Mouse (Mus musculus): ENCODE measurements at regions not wholly inside any gene's neighbourhood (a gene's known extent, or its start where the extent isn't known, plus 50 kb on each side); places are given as distances from the start of the nearest gene placed in this dataset.

DNA sequence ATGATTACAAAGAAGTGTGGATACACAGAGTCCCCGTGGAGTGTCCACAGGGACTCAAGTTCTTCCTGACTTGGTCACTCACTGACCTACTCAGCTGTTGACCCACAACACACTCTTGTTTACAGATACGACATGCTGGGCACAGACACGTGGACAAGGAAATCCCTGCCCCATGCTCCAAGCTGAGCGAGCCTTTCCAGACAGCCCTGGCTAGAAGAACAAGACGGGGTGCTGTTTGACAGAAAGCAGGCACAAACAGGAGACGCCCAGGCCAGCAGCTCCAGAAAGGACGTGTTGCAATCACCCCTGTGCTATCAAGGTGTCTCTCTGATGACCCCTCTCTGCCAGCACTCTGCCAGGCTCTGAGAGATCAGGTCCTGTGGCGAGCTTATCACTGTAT lies 112.6 kb upstream of the Gm14444 start:
- no peak for DNase-seq

DNA sequence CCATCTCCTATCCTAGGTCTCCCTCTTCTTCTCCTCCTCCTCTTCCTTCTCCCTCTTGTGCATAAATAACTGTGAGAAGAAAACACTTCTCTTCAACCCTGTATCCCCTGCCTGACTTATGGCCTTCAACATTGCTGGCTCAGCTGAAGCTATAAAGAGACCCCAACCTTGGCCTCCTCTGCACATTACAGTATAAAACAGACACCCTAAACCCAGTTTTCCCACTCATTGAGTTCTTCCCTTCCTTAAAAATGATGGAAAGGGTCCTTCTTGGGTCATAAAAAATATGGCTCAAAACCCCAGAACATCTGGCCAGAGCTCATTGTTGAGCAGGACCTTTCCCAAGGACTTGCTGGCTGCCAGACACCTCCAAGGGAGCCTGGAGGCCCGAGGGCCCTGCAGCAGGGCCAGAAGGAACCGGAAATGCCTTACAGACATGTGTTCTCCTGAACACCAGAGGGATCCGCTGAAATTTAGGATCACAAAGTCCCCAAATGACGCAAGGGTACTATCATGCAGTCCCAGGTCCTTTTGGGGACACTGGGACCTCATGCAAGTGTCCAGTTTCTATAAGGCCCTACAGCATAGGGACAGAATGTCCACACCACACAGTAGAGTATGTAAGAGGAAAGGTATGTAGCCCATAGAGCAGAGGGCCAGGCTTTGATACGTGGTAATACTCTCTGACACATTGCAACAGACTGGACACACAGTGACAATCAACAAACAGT lies 109.9 kb upstream of the Gm14444 start:
- no peak for DNase-seq

DNA sequence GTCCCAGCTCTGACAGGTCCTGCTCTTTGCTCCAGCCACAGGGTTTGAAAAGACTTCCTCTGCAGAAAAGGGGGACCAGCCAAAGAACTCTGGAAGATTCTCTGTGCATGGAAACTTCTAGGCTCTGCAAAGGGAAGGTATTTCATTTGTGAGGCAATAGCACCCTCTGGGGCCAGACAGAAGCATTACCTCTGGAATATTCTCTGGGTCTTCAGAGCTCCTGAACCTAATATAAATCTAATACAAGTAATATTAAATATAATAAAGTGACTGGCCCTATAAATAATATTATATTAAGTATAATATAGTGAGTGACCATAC lies 109.4 kb upstream of the Gm14444 start:
- DNase-seq = peak in 1 of 2 experiments; percentile 64

DNA sequence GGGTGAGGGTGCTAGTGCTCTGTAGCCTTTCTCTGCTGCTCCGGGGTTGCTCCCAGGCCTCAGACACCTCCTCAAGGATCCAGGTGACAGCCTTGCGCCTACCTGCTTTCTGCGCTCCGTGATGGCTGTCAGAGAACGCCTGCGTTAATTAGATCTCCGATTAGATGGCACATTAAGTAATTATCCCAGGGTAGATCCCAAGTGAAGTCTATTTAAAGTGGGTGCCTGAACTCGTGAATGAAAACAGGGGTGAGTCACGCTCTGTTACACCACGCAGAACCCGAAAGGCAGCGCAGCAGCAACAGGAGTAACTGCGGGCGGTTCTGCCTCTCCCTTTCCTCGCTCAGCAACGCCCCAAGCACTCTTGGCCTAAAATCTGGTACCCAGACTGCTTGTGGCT lies 108.2 kb upstream of the Gm14444 start:
- no peak for DNase-seq

DNA sequence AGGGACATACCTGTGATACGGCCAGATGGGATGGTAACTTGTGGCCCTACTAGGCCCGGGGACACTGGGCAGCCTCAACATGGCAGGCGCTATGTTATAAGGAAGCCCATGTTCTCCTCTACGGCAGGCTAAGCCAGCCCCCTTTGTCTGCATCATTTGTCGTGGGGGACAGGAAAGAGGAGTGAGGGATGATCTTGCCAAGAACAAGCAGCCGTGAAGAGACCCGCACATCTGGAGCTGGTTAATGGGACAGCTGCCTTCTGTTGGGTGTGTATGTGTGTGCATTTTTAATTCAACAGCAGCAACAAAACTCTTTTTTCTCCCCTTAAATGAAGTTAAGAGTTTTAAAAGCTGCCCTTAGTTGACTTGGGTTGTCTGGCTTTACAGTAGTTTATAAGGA lies 106.4 kb upstream of the Gm14444 start:
- DNase-seq = no peak

DNA sequence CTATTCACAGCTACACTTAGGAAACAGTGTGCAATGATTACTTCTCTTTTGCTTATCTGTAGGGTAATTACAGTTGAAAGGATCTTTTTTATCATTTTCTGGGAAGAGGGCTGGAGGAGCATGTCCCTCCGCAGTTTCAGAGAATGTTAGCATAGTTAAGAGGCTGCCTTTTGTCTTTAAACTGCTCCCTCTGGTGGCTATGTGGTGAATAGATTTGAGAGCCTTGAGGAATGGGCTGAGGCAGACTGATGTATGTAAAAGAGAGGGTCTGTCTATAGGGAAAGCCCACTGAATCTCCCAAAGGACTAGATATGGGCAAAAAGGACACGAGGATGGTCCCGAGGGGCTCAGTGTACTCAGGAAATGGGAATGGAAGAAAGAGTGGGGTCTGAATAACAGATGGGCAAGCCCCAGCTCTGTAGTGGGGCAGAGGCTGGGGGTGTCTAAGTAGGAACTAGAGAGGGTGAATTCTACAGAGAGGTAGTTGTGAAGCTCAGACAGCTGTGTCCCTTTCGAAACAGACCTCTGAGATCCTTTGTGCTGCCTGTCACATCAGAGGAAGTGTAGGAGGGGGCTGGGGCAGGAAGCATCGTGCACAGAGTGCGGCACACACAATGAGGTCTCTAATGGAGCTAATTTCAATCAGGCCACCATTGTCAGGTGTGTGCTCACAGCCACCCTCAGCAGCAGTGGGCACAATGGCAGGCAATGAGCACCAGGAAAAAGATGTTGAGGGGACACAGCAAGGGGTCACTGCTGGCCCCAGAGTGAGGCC lies 104.0 kb upstream of the Gm14444 start:
- DNase-seq = peak in 1 of 2 experiments; percentile 28

DNA sequence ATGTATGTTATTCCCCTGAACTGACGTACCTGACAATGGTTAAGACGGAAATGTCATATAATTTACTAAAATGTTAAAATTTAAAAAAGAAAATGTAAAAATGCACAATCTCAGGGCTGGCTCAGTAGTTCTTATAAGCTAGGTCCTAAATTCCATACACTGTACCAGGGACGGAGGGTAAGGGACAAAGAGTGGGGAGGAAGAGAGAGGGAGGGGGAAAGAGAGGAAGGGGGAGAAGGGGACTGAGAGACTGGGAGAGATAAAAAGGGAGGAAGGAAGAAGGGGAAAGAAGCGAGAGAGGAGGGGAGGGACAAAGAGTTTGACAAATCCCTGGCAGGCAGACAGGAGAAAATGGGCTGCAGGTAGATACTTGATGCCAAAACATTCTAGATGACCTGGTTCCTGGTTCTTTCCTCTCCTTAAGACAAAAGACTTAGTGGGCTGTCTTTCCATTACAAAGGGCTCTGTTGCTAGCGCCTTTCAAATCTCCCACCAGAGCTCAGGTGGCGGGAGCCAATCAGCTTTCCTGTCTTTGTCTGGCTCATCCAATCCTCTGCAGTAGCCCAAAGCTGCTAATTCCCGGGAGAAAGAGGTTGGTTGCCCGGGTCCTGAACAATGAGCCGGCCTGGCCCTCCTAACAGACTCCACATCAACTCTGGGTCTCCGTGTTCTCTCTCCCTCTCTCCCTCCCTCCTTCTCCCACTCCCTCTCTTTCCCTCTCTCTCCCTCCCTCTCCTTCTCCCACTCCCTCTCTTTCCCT lies 92.7 kb upstream of the Gm14444 start:
- DNase-seq = no peak

DNA sequence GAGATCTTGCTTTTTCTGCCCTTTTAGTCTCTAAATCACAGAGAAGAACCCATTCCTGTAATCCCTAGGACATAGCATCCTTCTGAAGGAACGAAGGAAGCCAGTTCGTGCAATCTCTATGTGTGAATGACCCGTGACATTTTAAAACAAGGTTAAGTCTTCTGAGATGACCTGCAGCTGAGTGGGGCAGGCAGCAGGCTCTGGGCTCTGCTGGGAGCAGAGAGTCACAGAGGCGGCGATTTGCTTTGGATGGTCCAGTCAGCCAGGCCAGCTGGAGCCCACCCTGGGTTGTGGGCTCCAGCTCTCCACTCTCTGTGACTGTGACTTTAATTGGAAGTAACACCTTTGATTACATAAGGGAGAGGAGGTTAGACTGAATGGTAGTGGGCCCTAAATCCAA lies 92.1 kb upstream of the Gm14444 start:
- DNase-seq = no peak

DNA sequence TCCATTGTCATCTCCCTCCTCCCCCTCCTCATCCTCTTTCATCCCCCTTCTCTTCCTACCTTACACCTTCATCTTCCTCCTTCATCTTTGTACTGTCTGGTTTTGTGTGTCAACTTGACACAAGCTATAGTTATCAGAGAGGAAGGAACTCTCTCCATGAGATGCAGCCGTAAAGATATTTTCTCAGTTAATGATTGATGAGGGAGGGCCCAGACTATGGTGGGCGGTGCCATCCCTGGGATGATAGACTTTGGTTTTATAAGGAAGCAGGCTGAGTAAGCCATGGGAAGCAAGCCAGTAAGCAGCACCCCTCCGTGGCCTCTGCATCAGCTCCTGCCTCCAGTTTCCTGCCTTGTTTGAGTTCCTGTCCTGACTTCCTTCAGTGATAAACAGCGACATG lies 87.8 kb upstream of the Gm14444 start:
- DNase-seq = no peak

DNA sequence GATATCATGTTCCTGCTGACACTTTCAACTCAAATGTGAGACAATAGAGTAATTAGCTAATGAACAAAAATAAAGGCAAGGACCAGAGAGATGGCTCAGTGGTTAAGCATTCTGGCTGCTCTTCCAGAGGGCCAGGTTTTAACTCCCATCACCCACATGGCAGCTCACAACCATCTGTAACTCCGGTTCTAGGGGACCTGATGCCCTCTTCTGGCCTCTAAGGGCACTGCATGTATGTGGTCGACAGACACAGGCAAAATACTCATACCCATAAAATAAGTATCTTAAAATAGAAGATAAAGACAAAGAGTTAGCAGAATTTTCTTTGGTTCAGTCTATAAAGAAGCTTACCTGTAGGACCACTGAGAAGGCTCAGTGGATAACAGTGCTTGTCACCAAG lies 80.3 kb upstream of the Gm14444 start:
- no peak for DNase-seq

DNA sequence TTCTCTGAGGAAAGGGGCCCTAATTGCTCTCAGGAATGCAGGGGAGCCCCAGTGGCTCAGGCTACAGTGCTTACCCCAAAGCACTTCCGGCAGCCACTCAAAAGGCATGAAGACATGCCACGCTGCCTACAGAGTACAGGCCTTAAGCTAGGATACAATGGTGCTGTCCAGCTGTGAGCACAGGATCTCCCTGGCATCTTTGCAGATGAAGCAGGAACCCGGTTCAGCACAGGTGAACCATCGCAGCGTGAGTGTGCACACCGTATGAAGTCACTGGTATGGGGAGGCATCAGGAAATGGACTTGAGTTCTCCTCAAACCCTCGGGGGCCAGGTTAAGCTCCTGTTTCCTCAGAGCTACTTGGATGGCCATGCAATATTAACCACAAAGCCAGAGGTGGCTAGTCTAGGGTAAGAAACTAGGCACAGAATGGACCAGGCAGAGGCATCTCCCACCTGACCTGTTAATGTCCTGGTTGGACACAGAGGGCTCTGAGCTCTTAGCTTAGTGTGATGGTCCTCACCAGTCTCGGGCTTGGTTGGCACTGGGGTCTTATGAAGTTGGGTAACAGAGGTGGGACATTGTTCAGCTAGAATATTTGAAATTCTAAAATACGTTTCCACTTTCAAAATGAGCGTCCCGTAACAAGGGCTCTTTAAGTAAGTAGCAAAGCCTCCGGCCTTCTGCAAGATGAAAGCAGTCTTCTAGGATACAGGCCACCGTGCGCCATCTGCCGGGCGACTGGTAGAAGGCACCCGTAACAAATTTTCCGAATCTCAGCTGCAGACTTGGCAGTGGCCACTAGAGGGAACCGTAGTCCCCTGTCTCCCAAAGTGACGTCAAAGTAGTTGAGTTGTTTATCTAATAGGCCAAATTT lies 77.7 kb upstream of the Gm14444 start:
- peak; percentile 59 to 78 for DNase-seq

DNA sequence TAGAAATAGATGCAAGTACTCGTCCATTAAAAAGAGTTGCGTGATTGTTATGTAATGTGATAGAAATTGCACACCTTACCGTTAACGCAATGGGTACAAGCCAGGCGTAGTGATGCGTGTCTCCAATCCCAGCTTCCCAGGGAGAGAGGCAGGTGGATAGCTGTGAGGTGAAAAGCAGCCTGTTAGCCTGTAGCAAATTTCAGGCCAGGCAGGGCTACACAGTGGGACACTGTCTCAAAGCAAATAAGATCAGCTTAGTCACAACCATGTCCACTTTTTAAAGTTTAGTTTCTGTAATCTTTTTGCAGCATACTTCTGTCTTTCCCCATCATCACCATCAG lies 77.1 kb upstream of the Gm14444 start:
- no peak for DNase-seq

DNA sequence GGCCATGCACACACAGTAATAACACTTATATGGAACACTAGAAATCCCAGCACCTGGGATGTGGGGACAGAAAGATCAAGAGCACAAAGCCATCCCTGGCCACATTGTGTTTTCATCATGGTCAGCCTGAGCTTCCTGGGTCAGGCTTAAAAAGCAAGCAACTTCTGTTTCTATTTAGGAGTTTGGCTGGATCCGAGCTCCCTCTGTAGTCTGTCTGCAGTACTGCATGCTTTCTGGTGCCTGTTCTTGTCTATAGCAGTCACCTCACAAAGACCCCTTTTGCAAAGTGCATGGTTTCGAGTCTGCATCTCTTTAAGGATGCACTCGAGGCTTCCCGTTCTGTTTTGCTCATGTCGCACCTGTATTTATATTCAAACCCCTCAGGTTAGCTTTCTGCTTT lies 73.4 kb upstream of the Gm14444 start:
- peak in 1 of 2 experiments; percentile 34 for DNase-seq

DNA sequence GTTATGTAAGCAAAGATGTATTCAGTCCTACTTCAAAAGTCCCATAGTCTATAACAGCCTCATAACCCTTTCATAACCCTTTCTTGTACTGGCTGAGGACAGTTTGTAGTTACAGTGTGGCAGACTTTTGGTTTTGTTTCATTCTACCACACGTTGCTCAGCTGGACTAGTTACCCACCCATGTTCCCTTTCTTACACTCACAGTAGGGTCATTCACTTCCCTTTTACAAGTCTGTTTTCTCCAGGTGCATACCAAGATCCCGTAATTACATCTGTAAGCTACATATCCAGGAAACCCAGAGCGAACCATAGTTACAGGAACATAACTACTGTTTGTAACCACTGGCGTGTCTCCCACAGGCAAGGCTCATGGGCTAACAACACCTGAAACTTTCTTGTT lies 72.1 kb upstream of the Gm14444 start:
- no peak for DNase-seq

DNA sequence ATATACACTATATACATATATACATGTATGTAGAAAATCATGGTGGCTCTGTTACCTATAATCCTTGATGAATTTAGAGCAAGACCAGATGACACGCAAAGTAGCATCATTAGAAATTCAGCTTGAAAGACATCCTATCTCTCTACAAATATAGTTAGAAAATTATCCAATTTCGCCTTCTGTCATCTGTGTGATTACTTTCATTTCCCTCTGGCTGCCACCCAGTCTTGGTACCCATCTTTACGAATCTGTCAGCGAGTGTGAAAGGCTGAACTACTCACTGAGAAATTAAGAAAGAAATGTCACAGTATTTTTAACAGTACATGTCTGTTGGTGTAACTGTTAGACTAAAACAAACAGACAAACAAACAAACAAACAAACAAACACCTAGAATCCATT lies 67.8 kb upstream of the Gm14444 start:
- DNase-seq = no peak

DNA sequence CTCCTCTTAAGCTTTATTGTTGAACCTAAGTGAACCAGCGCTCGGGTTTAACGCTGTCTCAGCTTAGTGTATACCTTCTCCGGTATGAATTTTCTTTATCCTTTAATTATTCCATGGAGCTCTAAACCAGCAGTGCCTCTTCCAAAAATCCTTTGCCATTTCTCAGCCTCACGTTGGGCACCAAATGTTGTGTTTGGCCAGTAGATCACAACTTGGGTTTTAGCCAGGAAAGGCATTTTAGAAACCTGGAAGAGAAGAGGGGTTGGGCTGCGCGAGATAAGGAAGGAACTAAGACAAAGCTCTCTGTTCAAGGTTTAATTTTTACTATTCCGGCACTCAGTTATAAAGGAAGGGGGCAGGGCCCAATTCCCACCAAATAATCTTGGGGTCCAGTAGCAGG lies 61.9 kb upstream of the Gm14444 start:
- DNase-seq = no peak

All from spleen, adult 18-20 months (tissue).